Mouse (Mus musculus): ENCODE data around the gene Zfp184. TPM values are rescaled to one million over a fixed set of nuclear protein-coding genes. Genes with fewer than 3 reads are reported as not detected.
A peak's percentile ranks its signal among the peaks of the same experiment; 100 is the strongest.

Zfp184 gene
- polyA plus RNA-seq, 1 experiment: 0.95 TPM

DNA sequence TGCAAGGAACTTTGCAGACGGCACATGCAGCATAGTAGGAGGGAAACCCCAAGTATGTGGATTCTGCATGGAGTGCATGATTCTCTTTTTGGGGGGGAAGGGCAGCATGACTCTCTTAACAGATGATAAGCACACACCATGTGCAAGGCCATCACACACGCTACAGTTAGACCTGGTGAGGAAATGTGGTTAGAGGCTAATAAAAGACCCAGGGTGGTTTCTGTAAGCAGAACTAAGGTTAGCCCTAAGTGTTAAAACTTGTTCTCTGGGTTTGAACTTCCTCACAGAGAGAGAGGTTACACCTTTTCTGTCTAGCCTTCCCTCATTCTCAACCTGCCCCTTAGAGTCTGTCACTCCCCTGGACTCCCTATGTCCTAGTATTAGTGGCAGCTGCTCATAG is 56.5 kb downstream of the Zfp184 start:
- Histone ChIP-seq H3K27ac (ENCODE audit: insufficient read depth, low read length) (no peak overlapping the region), H3K4me3 (replicated peaks; ENCODE audit: insufficient read depth, low read depth, low read length) (no peak overlapping the region), H3K4me1 (ENCODE audit: control insufficient read depth, insufficient read depth, low read length) (peaks cover under 1% of the 10 kb centered on the region; the same call in 1 of the 2 replicates), H3K27me3 (ENCODE audit: control insufficient read depth, insufficient read depth, low read length) (peaks cover 17% of the 10 kb centered on the region; the same call in 1 of the 2 replicates)
- WGBS: 76% methylated on average over 2 of the region's 2 CpGs
- no peak for TF ChIP-seq CTCF (IDR thresholded peaks at IDR 0.05; ENCODE audit: borderline replicate concordance, insufficient read depth, low read depth, low read length)
- TF ChIP-seq POLR2A (IDR thresholded peaks at IDR 0.05; ENCODE audit: borderline replicate concordance, insufficient read depth, low read length): no peak
- no peak for DNase-seq

DNA sequence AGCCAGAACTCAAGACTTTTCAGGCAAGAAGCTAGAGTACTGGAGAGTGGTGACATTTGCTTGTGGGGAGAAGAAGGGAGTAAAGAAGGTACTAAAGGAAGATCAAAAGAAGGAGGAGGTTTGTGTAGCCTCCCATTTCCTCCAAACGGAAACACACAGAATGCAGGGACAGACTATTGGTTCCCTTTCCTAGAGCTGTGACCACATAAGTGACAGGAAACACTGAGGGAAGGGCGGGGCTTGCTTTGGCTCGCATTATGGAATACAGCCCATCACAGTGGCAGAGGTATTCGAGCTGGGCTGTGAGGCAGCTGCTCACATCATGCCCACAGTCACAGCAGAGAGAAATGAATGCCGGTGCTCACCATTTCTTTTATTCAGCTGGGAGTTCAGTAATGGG is 56.9 kb downstream of the Zfp184 start:
- H3K4me3 ChIP-seq (replicated peaks; ENCODE audit: insufficient read depth, low read depth, low read length): no peak overlapping the region
- no peak for TF ChIP-seq CTCF (IDR thresholded peaks at IDR 0.05; ENCODE audit: borderline replicate concordance, insufficient read depth, low read depth, low read length)
- no peak for TF ChIP-seq POLR2A (IDR thresholded peaks at IDR 0.05; ENCODE audit: borderline replicate concordance, insufficient read depth, low read length)
- peaks cover 14% of the 10 kb centered on the region; the same call in 1 of the 2 replicates for H3K27me3 ChIP-seq (ENCODE audit: control insufficient read depth, insufficient read depth, low read length)
- no peak overlapping the region for H3K27ac ChIP-seq (ENCODE audit: insufficient read depth, low read length)
- H3K4me1 ChIP-seq (ENCODE audit: control insufficient read depth, insufficient read depth, low read length): peaks cover 5% of the 10 kb centered on the region; the same call in 1 of the 2 replicates
- 23% methylated on average over 5 of the region's 5 CpGs for WGBS
- DNase-seq: no peak

DNA sequence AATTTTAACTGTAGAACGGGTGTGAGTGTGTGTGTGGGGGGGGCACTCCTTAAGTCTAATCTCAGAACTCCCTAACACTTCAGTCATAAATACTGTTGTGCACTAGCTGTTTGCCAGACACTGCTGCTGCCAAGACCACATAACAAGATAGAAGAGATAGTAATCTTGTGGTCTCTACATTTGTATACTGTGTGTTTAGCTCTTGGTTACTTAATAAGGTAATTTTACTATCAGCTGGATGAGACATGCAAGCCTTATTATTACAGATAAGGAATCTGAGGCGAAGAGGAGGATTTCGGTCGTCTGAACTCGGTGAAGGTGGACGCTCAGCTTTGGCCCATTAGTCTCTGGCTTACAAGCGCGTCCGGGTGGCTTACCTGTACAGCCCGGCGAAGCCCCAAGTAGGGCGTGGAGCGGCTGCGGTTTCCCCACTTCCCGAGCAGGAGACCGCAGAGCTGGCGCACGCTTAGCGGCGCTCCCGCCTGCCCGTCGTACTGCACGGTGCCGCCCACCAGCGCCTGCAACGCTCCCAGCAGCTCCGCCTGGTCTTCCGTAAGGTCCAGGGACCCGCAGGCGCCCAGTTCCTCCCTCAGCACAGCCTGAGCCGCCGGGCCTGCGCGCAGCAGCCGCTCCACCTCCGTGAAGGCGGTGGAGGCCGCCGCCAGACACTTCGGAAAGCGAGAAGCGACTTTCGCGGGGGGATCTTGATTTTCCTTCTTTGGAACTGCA is 60.9 kb downstream of the Zfp184 start:
- peak in 1 of 2 experiments; percentile 46 for DNase-seq
- TF ChIP-seq CTCF (IDR thresholded peaks at IDR 0.05; ENCODE audit: borderline replicate concordance, insufficient read depth, low read depth, low read length) (no peak), POLR2A (IDR thresholded peaks at IDR 0.05; ENCODE audit: borderline replicate concordance, insufficient read depth, low read length) (no peak)
- no peak overlapping the region for H3K27ac ChIP-seq (ENCODE audit: insufficient read depth, low read length)
- WGBS: under 1% methylated on average over 45 of the region's 45 CpGs
- H3K4me1 ChIP-seq (ENCODE audit: control insufficient read depth, insufficient read depth, low read length): peaks cover 5% of the 10 kb centered on the region; the same call in 1 of the 2 replicates
- peaks cover 10% of the 10 kb centered on the region; the same call in 1 of the 2 replicates for H3K27me3 ChIP-seq (ENCODE audit: control insufficient read depth, insufficient read depth, low read length)
- H3K4me3 ChIP-seq (replicated peaks; ENCODE audit: insufficient read depth, low read depth, low read length): peak overlapping the region; percentile 54

DNA sequence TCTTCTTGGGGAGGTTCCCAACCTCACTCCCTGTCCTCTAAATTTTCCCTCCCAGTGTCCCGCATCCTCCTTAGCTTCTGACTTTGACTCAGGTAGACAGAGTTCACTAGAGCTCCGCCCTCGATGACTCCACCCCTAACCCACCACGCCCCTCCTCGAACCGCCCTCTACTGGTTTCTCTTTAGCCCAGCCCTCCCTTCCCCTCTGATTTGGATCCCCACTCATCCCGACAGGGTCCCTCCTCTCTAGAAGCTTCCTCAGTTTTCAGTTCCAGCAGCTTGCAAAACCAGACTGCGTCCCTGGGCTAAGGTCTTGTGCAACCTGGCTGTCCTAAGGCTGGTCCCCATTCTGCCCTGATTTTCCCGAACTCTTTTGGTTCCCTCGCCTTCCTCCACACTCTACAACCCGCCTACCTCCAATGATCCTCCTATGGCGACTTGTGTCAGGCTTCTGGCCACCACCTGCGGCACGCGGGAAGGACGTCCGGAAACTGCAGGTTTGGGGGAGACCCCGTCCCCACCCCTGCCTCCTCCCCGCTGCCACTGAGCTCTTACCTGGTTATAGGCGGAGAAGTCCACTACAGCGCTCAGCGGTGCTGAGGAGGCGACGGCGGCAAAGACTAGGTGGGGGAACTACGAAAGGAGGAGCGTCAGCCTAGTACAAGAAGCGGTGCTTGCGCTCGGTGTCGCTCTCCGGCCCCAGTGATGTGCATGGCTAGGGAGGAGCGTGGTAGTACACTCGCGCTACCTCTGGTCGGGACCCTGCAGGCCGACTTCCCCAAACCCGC is 61.6 kb downstream of the Zfp184 start:
- under 1% methylated on average over 38 of the region's 38 CpGs for whole genome bisulfite sequencing
- TF ChIP-seq CTCF (IDR thresholded peaks at IDR 0.05; ENCODE audit: borderline replicate concordance, insufficient read depth, low read depth, low read length) (no peak), POLR2A (IDR thresholded peaks at IDR 0.05; ENCODE audit: borderline replicate concordance, insufficient read depth, low read length) (no peak)
- DNase-seq: peak in 1 of 2 experiments; percentile 30

DNA sequence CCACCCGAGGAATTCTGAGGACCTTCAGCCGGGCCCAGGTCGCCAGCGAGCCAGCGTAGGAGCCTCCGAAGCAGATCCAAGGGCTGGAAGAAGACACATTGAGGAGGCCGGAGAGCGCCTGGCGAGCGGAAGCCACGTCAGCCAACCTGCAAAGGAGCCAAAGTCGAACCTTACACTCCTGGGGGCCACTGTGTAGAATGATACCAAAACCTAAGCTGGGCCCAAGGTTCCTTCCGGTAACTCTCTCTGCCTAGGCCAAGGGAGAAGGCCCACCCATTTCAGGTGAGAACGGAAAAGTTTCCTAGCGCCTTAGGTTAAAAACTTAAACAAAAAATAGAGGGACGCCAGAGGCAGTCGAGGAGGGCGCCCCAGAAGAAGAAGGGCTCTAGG is 62.2 kb downstream of the Zfp184 start:
- 9% methylated on average over 18 of the region's 18 CpGs for WGBS
- Histone ChIP-seq H3K27me3 (ENCODE audit: control insufficient read depth, insufficient read depth, low read length) (peaks cover 8% of the 10 kb centered on the region; the same call in 1 of the 2 replicates), H3K4me1 (ENCODE audit: control insufficient read depth, insufficient read depth, low read length) (peaks cover 5% of the 10 kb centered on the region; the same call in 1 of the 2 replicates), H3K4me3 (replicated peaks; ENCODE audit: insufficient read depth, low read depth, low read length) (no peak overlapping the region), H3K27ac (ENCODE audit: insufficient read depth, low read length) (no peak overlapping the region)
- no peak for DNase-seq
- TF ChIP-seq CTCF (IDR thresholded peaks at IDR 0.05; ENCODE audit: borderline replicate concordance, insufficient read depth, low read depth, low read length): no peak
- no peak for TF ChIP-seq POLR2A (IDR thresholded peaks at IDR 0.05; ENCODE audit: borderline replicate concordance, insufficient read depth, low read length)

More for the DNA sequence above, 61.6 kb downstream of the Zfp184 start:
- H3K4me3 ChIP-seq (replicated peaks; ENCODE audit: insufficient read depth, low read depth, low read length): peak overlapping the region; percentile 54
- H3K27ac ChIP-seq (ENCODE audit: insufficient read depth, low read length): no peak overlapping the region
- peaks cover 5% of the 10 kb centered on the region; the same call in 1 of the 2 replicates for H3K4me1 ChIP-seq (ENCODE audit: control insufficient read depth, insufficient read depth, low read length)
- H3K27me3 ChIP-seq (ENCODE audit: control insufficient read depth, insufficient read depth, low read length): peaks cover 8% of the 10 kb centered on the region; the same call in 1 of the 2 replicates

DNA sequence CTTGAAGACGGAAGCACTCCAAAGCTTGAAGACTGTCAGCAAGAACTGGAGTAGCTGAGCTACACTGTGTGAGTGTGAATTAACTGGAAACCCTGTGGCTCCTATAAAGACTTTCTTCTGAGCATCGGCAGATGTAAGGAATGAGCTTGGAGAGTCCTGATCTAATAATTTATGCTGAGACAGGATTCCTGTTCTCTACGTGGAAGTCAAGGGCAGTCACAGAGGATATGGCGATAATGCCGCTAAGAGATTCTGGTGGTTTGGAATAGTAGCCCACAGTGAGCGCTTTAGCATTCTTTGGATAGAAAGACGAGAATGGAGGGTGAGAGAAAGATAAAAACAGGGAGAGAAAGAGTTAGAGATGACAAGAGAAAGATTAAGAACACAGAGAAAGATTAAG is 63.0 kb downstream of the Zfp184 start:
- Histone ChIP-seq H3K4me3 (replicated peaks; ENCODE audit: insufficient read depth, low read depth, low read length) (no peak overlapping the region), H3K27ac (ENCODE audit: insufficient read depth, low read length) (no peak overlapping the region), H3K27me3 (ENCODE audit: control insufficient read depth, insufficient read depth, low read length) (peaks cover 8% of the 10 kb centered on the region; the same call in 1 of the 2 replicates), H3K4me1 (ENCODE audit: control insufficient read depth, insufficient read depth, low read length) (peaks cover 5% of the 10 kb centered on the region; the same call in 1 of the 2 replicates)
- WGBS: 55% methylated on average over 7 of the region's 7 CpGs
- TF ChIP-seq POLR2A (IDR thresholded peaks at IDR 0.05; ENCODE audit: borderline replicate concordance, insufficient read depth, low read length): no peak
- TF ChIP-seq CTCF (IDR thresholded peaks at IDR 0.05; ENCODE audit: borderline replicate concordance, insufficient read depth, low read depth, low read length): no peak
- no peak for DNase-seq

DNA sequence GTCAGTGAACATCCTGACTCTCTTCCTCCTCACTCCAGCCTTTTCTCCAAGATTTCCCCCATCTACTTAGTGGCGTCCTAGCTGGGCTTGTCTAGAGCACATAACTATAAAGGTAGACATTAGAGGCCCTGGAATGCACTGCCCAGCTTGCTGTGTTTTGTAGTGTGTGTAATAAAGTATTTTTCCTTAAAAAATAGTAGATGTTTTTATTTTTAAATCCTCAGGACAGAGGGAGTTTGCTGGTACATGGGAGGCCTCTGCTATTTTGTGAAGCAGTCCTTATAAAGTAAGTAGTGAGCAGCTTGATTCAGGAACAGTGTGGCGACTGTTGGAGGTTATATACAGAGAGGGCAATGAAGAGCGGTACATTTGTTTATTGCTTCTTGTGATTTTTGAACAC is 63.8 kb downstream of the Zfp184 start:
- H3K4me1 ChIP-seq (ENCODE audit: control insufficient read depth, insufficient read depth, low read length): peaks cover 5% of the 10 kb centered on the region; the same call in 1 of the 2 replicates
- no peak overlapping the region for H3K27ac ChIP-seq (ENCODE audit: insufficient read depth, low read length)
- 79% methylated on average over 3 of the region's 3 CpGs for WGBS
- H3K4me3 ChIP-seq (replicated peaks; ENCODE audit: insufficient read depth, low read depth, low read length): no peak overlapping the region
- no peak for DNase-seq
- peaks cover 10% of the 10 kb centered on the region; the same call in 1 of the 2 replicates for H3K27me3 ChIP-seq (ENCODE audit: control insufficient read depth, insufficient read depth, low read length)
- TF ChIP-seq POLR2A (IDR thresholded peaks at IDR 0.05; ENCODE audit: borderline replicate concordance, insufficient read depth, low read length) (no peak), CTCF (IDR thresholded peaks at IDR 0.05; ENCODE audit: borderline replicate concordance, insufficient read depth, low read depth, low read length) (no peak)

Measured in cerebellum, adult 2 months (tissue).